ENCODE assay signal across 11 mouse cellular contexts in the genomic region with DNA sequence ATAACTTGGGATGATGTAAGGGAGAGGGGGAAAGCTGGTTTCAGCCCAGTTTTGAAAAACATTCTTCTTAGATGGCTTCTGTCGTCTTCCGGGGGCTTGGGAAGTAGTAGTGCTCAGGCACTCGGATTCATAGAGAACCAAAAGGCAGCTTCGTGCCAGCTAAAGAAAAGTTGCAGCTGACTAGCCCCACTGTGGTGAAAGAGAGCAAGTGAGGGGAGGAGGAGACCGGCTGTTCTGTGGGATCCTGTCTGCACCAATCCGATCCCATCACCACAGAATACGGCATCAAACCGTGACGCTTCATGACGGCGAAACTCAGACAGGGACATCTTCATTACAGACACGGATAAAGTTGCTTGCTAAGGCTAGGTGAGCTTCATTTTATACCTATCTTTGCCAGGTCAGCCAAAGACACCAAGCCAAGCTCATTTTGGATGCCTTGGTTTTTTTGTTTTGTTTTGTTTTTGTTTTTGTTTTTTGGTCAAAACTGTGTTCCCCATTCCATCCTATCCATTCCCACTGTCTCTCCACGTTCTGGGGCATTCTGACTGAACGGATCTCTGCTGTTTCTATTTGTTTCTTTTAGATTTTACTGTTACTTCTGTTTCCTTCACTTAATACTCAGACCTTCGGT. TPM values are rescaled to one million over a fixed set of nuclear protein-coding genes. Genes with fewer than 3 reads are reported as not detected.
DNase-seq lines count a peak whose midpoint lies in the region; ATAC-seq and TF ChIP-seq lines count a peak whose summit lies in the region.
"Had no signal": no experiment of that assay in that cellular context is flagged by ENCODE, and none has a peak within 500 bp of the region (broad histone marks: within the 10 kb centered on the region; RNA-seq: fewer than 3 reads in every experiment).

No protein-coding gene starts in this region.

- no peaks in the 10 kb centered on the region for H3K36me3 ChIP-seq in heart, embryonic 13.5 days
- no peaks in the 10 kb centered on the region for H3K36me3 ChIP-seq in limb, embryonic 14.5 days (ENCODE audit: control insufficient read depth, insufficient read depth, low read length)
- H3K36me3 ChIP-seq in limb, embryonic 10.5 days: no peaks in the 10 kb centered on the region
- H3K36me3 ChIP-seq in hindbrain, embryonic 11.5 days (ENCODE audit: control insufficient read depth, insufficient read depth, low read length): no peaks in the 10 kb centered on the region
- no peaks in the 10 kb centered on the region for H3K36me3 ChIP-seq in midbrain, embryonic 12.5 days
- no peaks in the 10 kb centered on the region for H3K36me3 ChIP-seq in intestine, embryonic 16.5 days (ENCODE audit: control insufficient read depth, insufficient read depth, low read length)

- H3K4me3 ChIP-seq in heart, embryonic 13.5 days: no peak overlapping the region
- H3K4me3 ChIP-seq in limb, embryonic 14.5 days (replicated peaks; ENCODE audit: low read length): no peak overlapping the region
- H3K4me3 ChIP-seq in limb, embryonic 10.5 days: no peak overlapping the region
- no peak overlapping the region for H3K4me3 ChIP-seq in hindbrain, embryonic 11.5 days (ENCODE audit: low read depth, low read length)
- H3K4me3 ChIP-seq in midbrain, embryonic 12.5 days: no peak overlapping the region
- no peak overlapping the region for H3K4me3 ChIP-seq in intestine, embryonic 16.5 days (ENCODE audit: low read length)

- H3K4me1 ChIP-seq in heart, embryonic 13.5 days: peaks cover 23% of the 10 kb centered on the region
- H3K4me1 ChIP-seq in limb, embryonic 14.5 days (ENCODE audit: control insufficient read depth, insufficient read depth, low read length): no peaks in the 10 kb centered on the region
- H3K4me1 ChIP-seq in limb, embryonic 10.5 days: peaks cover 11% of the 10 kb centered on the region
- no peaks in the 10 kb centered on the region for H3K4me1 ChIP-seq in hindbrain, embryonic 11.5 days (replicated peaks; ENCODE audit: control insufficient read depth, insufficient read depth, low read length)
- H3K4me1 ChIP-seq in midbrain, embryonic 12.5 days: peaks cover 19% of the 10 kb centered on the region
- H3K4me1 ChIP-seq in intestine, embryonic 16.5 days (ENCODE audit: control insufficient read depth, insufficient read depth, low read length): no peaks in the 10 kb centered on the region

- H3K9me3 ChIP-seq in heart, embryonic 13.5 days: no peaks in the 10 kb centered on the region
- H3K9me3 ChIP-seq in limb, embryonic 14.5 days (ENCODE audit: control insufficient read depth, low read length): no peaks in the 10 kb centered on the region
- no peaks in the 10 kb centered on the region for H3K9me3 ChIP-seq in limb, embryonic 10.5 days (replicated peaks)
- H3K9me3 ChIP-seq in hindbrain, embryonic 11.5 days (ENCODE audit: control insufficient read depth, low read length): no peaks in the 10 kb centered on the region
- no peaks in the 10 kb centered on the region for H3K9me3 ChIP-seq in midbrain, embryonic 12.5 days
- H3K9me3 ChIP-seq in intestine, embryonic 16.5 days (ENCODE audit: control insufficient read depth, low read length): no peaks in the 10 kb centered on the region

- no peaks in the 10 kb centered on the region for H3K27me3 ChIP-seq in heart, embryonic 13.5 days (replicated peaks)
- no peaks in the 10 kb centered on the region for H3K27me3 ChIP-seq in limb, embryonic 14.5 days (ENCODE audit: control insufficient read depth, insufficient read depth, low read length)
- H3K27me3 ChIP-seq in limb, embryonic 10.5 days (ENCODE audit: low read depth, poor library complexity, severe bottlenecking): no peaks in the 10 kb centered on the region
- H3K27me3 ChIP-seq in hindbrain, embryonic 11.5 days (ENCODE audit: control insufficient read depth, insufficient read depth, low read length): no peaks in the 10 kb centered on the region
- no peaks in the 10 kb centered on the region for H3K27me3 ChIP-seq in midbrain, embryonic 12.5 days
- no peaks in the 10 kb centered on the region for H3K27me3 ChIP-seq in intestine, embryonic 16.5 days (replicated peaks; ENCODE audit: control insufficient read depth, insufficient read depth, low read length)
- H3K27me3 ChIP-seq: CH12.LX had no signal

- TF ChIP-seq POLR2A in limb, embryonic 14.5 days (IDR thresholded peaks at IDR 0.05; ENCODE audit: borderline replicate concordance, extremely low read depth, insufficient read depth, insufficient read length): no peak

- 62% methylated on average over 15 of the region's 15 CpGs for WGBS in heart, embryonic 13.5 days
- WGBS in limb, embryonic 14.5 days: 79% methylated on average over 15 of the region's 15 CpGs
- WGBS in limb, embryonic 10.5 days: 88% methylated on average over 15 of the region's 15 CpGs
- 72% methylated on average over 15 of the region's 15 CpGs for WGBS in hindbrain, embryonic 11.5 days
- WGBS in midbrain, embryonic 12.5 days: 40% methylated on average over 15 of the region's 15 CpGs
- WGBS in intestine, embryonic 16.5 days: 74% methylated on average over 15 of the region's 15 CpGs

- no peak overlapping the region for H3K27ac ChIP-seq in heart, embryonic 13.5 days (replicated peaks)
- H3K27ac ChIP-seq in limb, embryonic 14.5 days (replicated peaks; ENCODE audit: low read depth, low read length): no peak overlapping the region
- no peak overlapping the region for H3K27ac ChIP-seq in limb, embryonic 10.5 days
- H3K27ac ChIP-seq in hindbrain, embryonic 11.5 days (ENCODE audit: low read depth, low read length): no peak overlapping the region
- no peak overlapping the region for H3K27ac ChIP-seq in midbrain, embryonic 12.5 days (replicated peaks)
- no peak overlapping the region for H3K27ac ChIP-seq in intestine, embryonic 16.5 days (ENCODE audit: low read length)

- peak overlapping the region; percentile 33 for H3K4me2 ChIP-seq in heart, embryonic 13.5 days
- no peak overlapping the region for H3K4me2 ChIP-seq in limb, embryonic 14.5 days (replicated peaks; ENCODE audit: low read depth, low read length, severe bottlenecking)
- H3K4me2 ChIP-seq in hindbrain, embryonic 11.5 days (replicated peaks; ENCODE audit: low read depth, low read length): no peak overlapping the region
- H3K4me2 ChIP-seq in midbrain, embryonic 12.5 days (replicated peaks): peak overlapping the region; percentile 37
- H3K4me2 ChIP-seq in intestine, embryonic 16.5 days (ENCODE audit: low read depth, low read length): no peak overlapping the region

- ATAC-seq in heart, embryonic 13.5 days (ENCODE audit: extremely low read depth, insufficient number of reproducible peaks, low FRiP score, low TSS enrichment): no peak
- no peak for ATAC-seq in limb, embryonic 14.5 days (ENCODE audit: low FRiP score, low read depth)
- ATAC-seq in hindbrain, embryonic 11.5 days (ENCODE audit: low FRiP score): peak; percentile 30; the same call in 1 of the 2 replicates
- ATAC-seq in midbrain, embryonic 12.5 days (ENCODE audit: low FRiP score, low read depth): peak; percentile 82
- no peak for ATAC-seq in intestine, embryonic 16.5 days
- ATAC-seq: liver, postnatal 0 days had no signal

- H3K9ac ChIP-seq in heart, embryonic 13.5 days: no peak overlapping the region
- H3K9ac ChIP-seq in limb, embryonic 14.5 days (ENCODE audit: low read depth, low read length, severe bottlenecking): no peak overlapping the region
- no peak overlapping the region for H3K9ac ChIP-seq in hindbrain, embryonic 11.5 days (ENCODE audit: low read depth, low read length)
- H3K9ac ChIP-seq in midbrain, embryonic 12.5 days (replicated peaks): no peak overlapping the region
- H3K9ac ChIP-seq in intestine, embryonic 16.5 days (ENCODE audit: low read depth, low read length): no peak overlapping the region
- H3K9ac ChIP-seq: liver, postnatal 0 days had no signal

- no peak for DNase-seq in heart, adult 18-20 months
- DNase-seq in limb, embryonic 14.5 days (ENCODE audit: low spot score): peak; percentile 12
- DNase-seq in limb, embryonic 10.5 days (ENCODE audit: low spot score): no peak
- no peak for DNase-seq in hindbrain, embryonic 11.5 days (ENCODE audit: low spot score)
- DNase-seq: adrenal gland, postnatal 25 days; liver, postnatal 0 days; thymus, postnatal 25 days had no signal

RNA-seq across cellular contexts. Expression of gene Zfp385b, which starts 44.1 kb away (rescaled TPM):
- 3.3 and 3.7 TPM in 2 replicates for polyA plus RNA-seq in heart, embryonic 13.5 days (2015; fragmentation: Nextera tagmentation; extraction: Ambion mirVana)
- 1 to 10 TPM; 7.3 to 9.4 TPM for total RNA-seq in heart, adult 18-20 months (2021)
- polyA plus RNA-seq in limb, embryonic 14.5 days (2012; rRNA removed): 13.8 and 16.6 TPM in 2 replicates
- polyA plus RNA-seq in limb, embryonic 14.5 days (2014; fragmentation: Nextera tagmentation; extraction: Ambion mirVana): 12.0 and 12.3 TPM in 2 replicates
- polyA plus RNA-seq in limb, embryonic 10.5 days (2016; fragmentation: Nextera tagmentation; extraction: Ambion mirVana): 0.43 and 0.71 TPM in 2 replicates
- 1.5 and 2.5 TPM in 2 replicates for polyA plus RNA-seq in hindbrain, embryonic 11.5 days (2014; fragmentation: Nextera tagmentation; extraction: Ambion mirVana)
- polyA plus RNA-seq in midbrain, embryonic 12.5 days (2016; fragmentation: Nextera tagmentation; extraction: Ambion mirVana): 2.7 and 2.8 TPM in 2 replicates
- polyA plus RNA-seq in intestine, embryonic 16.5 days (2015; fragmentation: Nextera tagmentation; extraction: Ambion mirVana): 6.8 and 7.5 TPM in 2 replicates
- total RNA-seq: CH12.LX had no signal

Comparison
In these comparisons a context has a peak if more than half of its experiments do, and no peak if none do; other contexts are left out.
1. ATAC-seq: peak in hindbrain, embryonic 11.5 days (single experiment) and midbrain, embryonic 12.5 days (single experiment); none in heart, embryonic 13.5 days (single experiment), limb, embryonic 14.5 days (single experiment) and intestine, embryonic 16.5 days (single experiment).
2. H3K4me2 ChIP-seq: peak in heart, embryonic 13.5 days (single experiment) and midbrain, embryonic 12.5 days (single experiment); none in limb, embryonic 14.5 days (single experiment), hindbrain, embryonic 11.5 days (single experiment) and intestine, embryonic 16.5 days (single experiment).